Mouse (Mus musculus) olfactory bulb, adult 2 months (tissue): ENCODE measurements around the gene BC030870.

ENCODE experiments used
- CTCF ChIP-seq: fragments of 200-500 bp; IDR thresholded peaks from 2 replicates; pipeline ENCODE4 v1.5.1; 2012; ENCODE audit warnings: low read depth, mild to moderate bottlenecking, low read length, moderate library complexity; ENCODE audit not compliant: insufficient read depth
- POLR2A ChIP-seq: fragments of 200-500 bp; IDR thresholded peaks from 2 replicates; pipeline ENCODE4 v1.6.1; 2012; ENCODE audit warnings: mild to moderate bottlenecking, low read depth, low read length, moderate library complexity; ENCODE audit not compliant: insufficient read depth

GRCm38 (mm10) chr8:65174746-65175476 lies 45.5 kb upstream of the BC030870 start:
- TF ChIP-seq CTCF (no peak), POLR2A (no peak)
